Mouse (Mus musculus): ENCODE data around the gene Lmo7. TPM values are rescaled to one million over a fixed set of nuclear protein-coding genes. Genes with fewer than 3 reads are reported as not detected.

Lmo7 gene
- polyA plus RNA-seq, 1 experiment from 2014 or later = 17.1 TPM

DNA sequence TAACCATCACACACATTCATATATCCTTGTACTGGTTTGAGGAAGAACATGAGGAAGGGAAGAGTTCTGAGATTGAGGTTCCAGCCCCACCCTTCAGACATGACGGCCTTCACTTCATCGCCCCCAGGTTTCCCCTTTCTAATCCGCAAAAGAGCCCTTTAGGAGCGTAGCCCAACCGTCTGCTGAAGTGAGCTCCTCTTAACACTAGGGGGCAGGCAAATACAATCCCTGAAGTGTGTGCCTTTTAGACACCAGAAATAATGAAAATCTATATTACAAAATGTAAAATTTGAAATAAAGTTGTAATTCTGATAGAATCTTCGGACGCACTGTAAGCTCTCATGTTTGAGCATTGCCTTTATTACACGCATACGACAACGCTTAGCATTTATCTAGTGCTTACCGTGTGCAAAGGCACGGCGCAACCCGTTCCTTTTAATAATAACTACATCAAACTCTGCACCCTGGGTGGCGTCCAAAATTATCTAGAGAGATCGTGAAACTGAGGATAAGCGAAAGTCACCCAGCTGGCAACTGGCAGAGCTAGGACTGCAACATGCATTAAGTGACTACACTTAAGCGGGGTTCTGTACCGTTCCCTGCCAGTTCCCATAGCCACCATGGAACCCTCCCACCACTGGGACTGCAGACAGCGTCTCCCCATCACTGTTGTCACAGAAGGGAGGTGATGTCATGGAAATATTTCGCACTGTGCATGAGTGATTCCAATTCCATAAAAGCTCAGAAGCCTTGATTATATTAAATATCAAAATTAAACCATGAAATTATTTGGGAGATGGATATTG, 217.2 kb downstream of the Lmo7 start:
- peak overlapping the region; percentile 6; the same call in 1 of the 2 replicates for H3K4me2 ChIP-seq
- H3K27ac ChIP-seq (ENCODE audit: low read depth) = no peak overlapping the region
- 40% methylated on average over 21 of the region's 21 CpGs for WGBS
- H3K4me1 ChIP-seq (ENCODE audit: insufficient read depth) = no peaks in the 10 kb centered on the region
- no peak overlapping the region for H3K4me3 ChIP-seq (ENCODE audit: low read depth, low read length)
- H3K36me3 ChIP-seq (ENCODE audit: insufficient read depth) = no peaks in the 10 kb centered on the region
- peak; percentile 87 for TF ChIP-seq CTCF (IDR thresholded peaks at IDR 0.05; ENCODE audit: low read depth)
- peak; percentile 88 for DNase-seq
- no peaks in the 10 kb centered on the region for H3K27me3 ChIP-seq (ENCODE audit: insufficient read depth, low read length)
- peak; percentile 70; the same call in 1 of the 2 replicates for ATAC-seq (ENCODE audit: insufficient read depth)
- H3K9me3 ChIP-seq (ENCODE audit: low read depth, low read length) = no peaks in the 10 kb centered on the region
- no peak overlapping the region for H3K9ac ChIP-seq

DNA sequence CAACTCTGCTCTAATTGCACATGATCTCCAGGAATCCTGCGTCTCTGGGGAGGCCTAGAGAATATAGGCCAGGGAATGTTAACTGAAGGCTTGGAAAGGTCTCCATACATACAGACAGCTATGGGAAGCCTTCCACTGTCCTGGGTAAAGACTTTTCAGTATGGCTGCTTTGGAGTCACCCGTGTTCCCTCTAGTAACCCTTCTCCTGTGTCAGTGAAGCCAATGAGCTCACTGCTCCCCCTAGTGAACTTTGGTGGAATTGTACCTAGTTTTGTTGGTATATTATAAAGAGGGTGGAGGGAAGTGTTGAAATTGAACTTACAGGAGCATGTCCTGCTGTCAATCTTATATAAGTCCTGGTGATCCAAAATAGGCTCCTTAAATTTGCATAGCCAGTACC, 219.4 kb downstream of the Lmo7 start:
- Histone ChIP-seq H3K4me1 (ENCODE audit: insufficient read depth) (no peaks in the 10 kb centered on the region), H3K36me3 (ENCODE audit: insufficient read depth) (no peaks in the 10 kb centered on the region), H3K9me3 (ENCODE audit: low read depth, low read length) (no peaks in the 10 kb centered on the region), H3K9ac (no peak overlapping the region), H3K27ac (ENCODE audit: low read depth) (no peak overlapping the region), H3K27me3 (ENCODE audit: insufficient read depth, low read length) (no peaks in the 10 kb centered on the region), H3K4me2 (no peak overlapping the region), H3K4me3 (ENCODE audit: low read depth, low read length) (no peak overlapping the region)
- DNase-seq = peak; percentile 80
- 55% methylated on average over 2 of the region's 2 CpGs for WGBS
- TF ChIP-seq CTCF (IDR thresholded peaks at IDR 0.05; ENCODE audit: low read depth) = peak; percentile 71
- ATAC-seq (ENCODE audit: insufficient read depth) = no peak

- Histone ChIP-seq H3K36me3 (ENCODE audit: insufficient read depth) (no peaks in the 10 kb centered on the region), H3K9ac (no peak overlapping the region), H3K9me3 (ENCODE audit: low read depth, low read length) (no peaks in the 10 kb centered on the region), H3K4me1 (ENCODE audit: insufficient read depth) (no peaks in the 10 kb centered on the region), H3K4me3 (ENCODE audit: low read depth, low read length) (no peak overlapping the region), H3K27ac (ENCODE audit: low read depth) (no peak overlapping the region), H3K4me2 (no peak overlapping the region), H3K27me3 (ENCODE audit: insufficient read depth, low read length) (no peaks in the 10 kb centered on the region)
- DNase-seq = no peak
- ATAC-seq (ENCODE audit: insufficient read depth) = no peak
- 83% methylated on average over 6 of the region's 6 CpGs for WGBS
- no peak for TF ChIP-seq CTCF (IDR thresholded peaks at IDR 0.05; ENCODE audit: low read depth)
These were observed 221.3 kb downstream of the Lmo7 start for GRCm38 (mm10) chr14:101951107-101951506.

- Histone ChIP-seq H3K27me3 (ENCODE audit: insufficient read depth, low read length) (no peaks in the 10 kb centered on the region), H3K4me1 (ENCODE audit: insufficient read depth) (no peaks in the 10 kb centered on the region), H3K36me3 (ENCODE audit: insufficient read depth) (no peaks in the 10 kb centered on the region), H3K27ac (ENCODE audit: low read depth) (no peak overlapping the region), H3K9ac (no peak overlapping the region), H3K4me2 (no peak overlapping the region), H3K9me3 (ENCODE audit: low read depth, low read length) (no peaks in the 10 kb centered on the region), H3K4me3 (ENCODE audit: low read depth, low read length) (no peak overlapping the region)
- ATAC-seq (ENCODE audit: insufficient read depth) (no peak), DNase-seq (no peak)
- 85% methylated on average over 9 of the region's 9 CpGs for WGBS
- no peak for TF ChIP-seq CTCF (IDR thresholded peaks at IDR 0.05; ENCODE audit: low read depth)
These were observed 224.2 kb downstream of the Lmo7 start for GRCm38 (mm10) chr14:101953793-101954468.

DNA sequence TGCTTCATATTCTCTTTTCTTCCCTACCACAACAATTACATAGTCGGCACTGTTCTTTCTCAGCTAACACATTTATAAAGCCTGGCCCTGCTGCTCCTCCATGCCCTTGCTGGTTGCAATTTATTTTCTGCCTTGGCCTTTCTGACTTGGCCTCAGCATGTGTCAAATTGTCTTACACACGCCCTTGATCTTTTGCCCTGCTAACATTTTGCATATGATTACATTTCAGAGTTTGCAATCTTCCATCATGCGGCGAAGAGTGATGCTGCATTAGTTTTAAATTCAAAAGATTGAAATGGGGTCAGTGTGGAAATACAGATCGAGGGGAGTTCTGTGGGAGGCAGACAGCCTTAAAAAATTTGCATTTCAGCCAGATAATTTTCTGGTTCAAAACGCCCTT, 234.6 kb downstream of the Lmo7 start:
- Histone ChIP-seq H3K36me3 (ENCODE audit: insufficient read depth) (no peaks in the 10 kb centered on the region), H3K9ac (no peak overlapping the region), H3K27ac (ENCODE audit: low read depth) (no peak overlapping the region), H3K4me1 (ENCODE audit: insufficient read depth) (no peaks in the 10 kb centered on the region), H3K4me3 (ENCODE audit: low read depth, low read length) (no peak overlapping the region), H3K9me3 (ENCODE audit: low read depth, low read length) (no peaks in the 10 kb centered on the region), H3K27me3 (ENCODE audit: insufficient read depth, low read length) (no peaks in the 10 kb centered on the region), H3K4me2 (no peak overlapping the region)
- TF ChIP-seq CTCF (IDR thresholded peaks at IDR 0.05; ENCODE audit: low read depth) = no peak
- WGBS = 64% methylated on average over 6 of the region's 6 CpGs
- no peak for DNase-seq
- no peak for ATAC-seq (ENCODE audit: insufficient read depth)

GRCm38 (mm10) chr14:101964956-101965355, 235.2 kb downstream of the Lmo7 start:
- Histone ChIP-seq H3K4me2 (no peak overlapping the region), H3K4me1 (ENCODE audit: insufficient read depth) (no peaks in the 10 kb centered on the region), H3K9ac (no peak overlapping the region), H3K4me3 (ENCODE audit: low read depth, low read length) (no peak overlapping the region), H3K36me3 (ENCODE audit: insufficient read depth) (no peaks in the 10 kb centered on the region), H3K27ac (ENCODE audit: low read depth) (no peak overlapping the region), H3K9me3 (ENCODE audit: low read depth, low read length) (no peaks in the 10 kb centered on the region), H3K27me3 (ENCODE audit: insufficient read depth, low read length) (no peaks in the 10 kb centered on the region)
- TF ChIP-seq CTCF (IDR thresholded peaks at IDR 0.05; ENCODE audit: low read depth) = no peak
- ATAC-seq (ENCODE audit: insufficient read depth) = no peak
- WGBS = 29% methylated on average over 1 of the region's 1 CpGs
- no peak for DNase-seq

- H3K9me3 ChIP-seq (ENCODE audit: low read depth, low read length) = no peaks in the 10 kb centered on the region
- no peaks in the 10 kb centered on the region for H3K4me1 ChIP-seq (ENCODE audit: insufficient read depth)
- ATAC-seq (ENCODE audit: insufficient read depth) (no peak), DNase-seq (no peak)
- H3K27ac ChIP-seq (ENCODE audit: low read depth) = no peak overlapping the region
- 59% methylated on average over 1 of the region's 1 CpGs for WGBS
- no peak overlapping the region for H3K4me2 ChIP-seq
- no peak overlapping the region for H3K4me3 ChIP-seq (ENCODE audit: low read depth, low read length)
- H3K36me3 ChIP-seq (ENCODE audit: insufficient read depth) = no peaks in the 10 kb centered on the region
- H3K27me3 ChIP-seq (ENCODE audit: insufficient read depth, low read length) = no peaks in the 10 kb centered on the region
- TF ChIP-seq CTCF (IDR thresholded peaks at IDR 0.05; ENCODE audit: low read depth) = no peak
- H3K9ac ChIP-seq = no peak overlapping the region
These were observed 243.0 kb downstream of the Lmo7 start for GRCm38 (mm10) chr14:101972764-101973163.

All from lung, embryonic 14.5 days (tissue).